Mouse (Mus musculus): ENCODE measurements around the gene Ash1l.

GRCm38 (mm10) chr3:89084654-89085190 lies 134.3 kb downstream of the Ash1l start:
- TF ChIP-seq CTCF (IDR thresholded peaks at IDR 0.05; ENCODE audit: low read depth), result no peak
- TF ChIP-seq EP300 (IDR thresholded peaks at IDR 0.05; ENCODE audit: low read depth), result no peak

Measured in heart, postnatal 0 days (tissue).